Mouse (Mus musculus): ENCODE results near the gene Arcn1.

DNA sequence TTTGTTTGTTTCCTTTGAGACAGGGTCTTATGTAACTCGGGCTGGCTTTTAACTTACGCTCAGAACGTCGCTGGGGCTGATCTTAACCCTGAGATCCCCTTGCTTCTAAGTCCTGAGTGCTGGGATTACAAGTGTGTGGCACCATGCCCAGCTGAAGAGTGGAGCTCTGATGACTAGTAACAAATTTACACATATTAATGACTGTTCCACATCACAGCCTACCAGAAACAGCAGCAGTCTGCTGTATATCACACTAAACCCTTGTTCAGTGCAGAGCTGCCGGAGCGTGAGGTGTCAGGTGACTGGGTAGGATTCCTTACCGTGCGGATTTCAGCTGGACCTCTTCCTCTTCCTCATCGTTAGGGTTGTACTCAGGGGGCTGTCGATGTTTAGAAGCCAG is 42.7 kb upstream of the Arcn1 start:
- TF ChIP-seq CTCF (IDR thresholded peaks at IDR 0.05; ENCODE audit: low read depth, low read length) (no peak), POLR2A (IDR thresholded peaks at IDR 0.05; ENCODE audit: extremely low read depth, insufficient read depth, low read length) (no peak)
